Mouse (Mus musculus): Measurements from ENCODE around the gene Hist1h3d.
A peak's percentile ranks its signal among the peaks of the same experiment; 100 is the strongest.
"Not testable (repeated sequence)": the region's sequence is repeated elsewhere in the genome, so short reads cannot be mapped to it uniquely, and the experiment has no call there.

The Hist1h3d gene

DNA sequence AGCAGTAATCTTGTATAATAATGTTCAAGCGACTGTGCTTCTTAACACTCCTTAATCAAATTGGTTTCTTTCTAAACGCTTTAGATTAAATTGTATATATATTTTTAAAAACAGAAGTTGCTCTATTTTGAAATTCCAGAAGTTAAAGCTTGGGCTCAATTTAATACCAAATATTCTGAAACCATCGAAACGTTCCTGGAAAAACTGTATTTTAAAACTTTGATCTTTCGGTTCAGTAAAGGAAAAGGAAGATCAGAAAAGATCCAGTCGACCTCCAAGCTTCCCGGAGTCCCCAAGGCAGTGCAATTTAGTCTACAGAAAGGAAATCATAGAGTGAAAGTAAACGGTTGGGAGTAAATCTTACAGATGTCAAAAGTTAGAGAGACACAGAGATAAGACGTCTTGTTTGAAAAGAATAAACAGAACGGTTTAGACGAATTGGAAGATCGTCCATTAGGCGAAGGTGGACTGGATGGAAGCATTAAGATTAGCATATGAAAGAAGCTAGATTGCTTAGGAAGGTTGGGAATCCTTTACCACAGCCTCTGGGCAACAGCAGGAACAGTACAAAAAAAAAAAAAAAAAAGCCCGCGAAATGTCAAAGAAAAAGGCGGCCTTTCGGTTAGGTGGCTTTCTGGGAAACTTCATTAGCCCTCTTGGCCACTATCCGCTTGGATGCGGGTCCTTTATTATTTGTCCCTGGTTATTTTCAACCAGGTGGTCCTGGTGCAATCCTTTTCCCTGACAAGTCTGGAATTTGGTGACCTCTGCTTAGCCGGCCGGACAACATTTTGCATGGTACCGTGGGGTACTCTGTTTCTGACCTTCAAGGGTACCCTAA lies 10.8 kb downstream of the Hist1h3d start:
- DNase-seq, result peak; percentile 20

DNA sequence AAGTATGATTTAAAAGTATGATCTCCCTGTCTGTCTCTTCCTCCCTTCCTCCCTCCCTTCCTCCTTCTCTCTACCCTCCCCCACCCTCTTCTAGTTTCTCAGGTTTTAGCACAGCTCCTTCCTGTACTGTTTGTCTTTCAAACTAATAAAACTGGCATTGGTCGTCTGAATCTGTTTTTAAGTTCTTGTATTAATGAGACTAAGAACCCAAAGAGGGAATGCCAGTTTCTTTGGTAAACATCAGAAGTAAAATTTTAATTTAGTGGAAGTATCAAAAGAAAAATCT lies 11.3 kb downstream of the Hist1h3d start:
- no peak for DNase-seq

DNA sequence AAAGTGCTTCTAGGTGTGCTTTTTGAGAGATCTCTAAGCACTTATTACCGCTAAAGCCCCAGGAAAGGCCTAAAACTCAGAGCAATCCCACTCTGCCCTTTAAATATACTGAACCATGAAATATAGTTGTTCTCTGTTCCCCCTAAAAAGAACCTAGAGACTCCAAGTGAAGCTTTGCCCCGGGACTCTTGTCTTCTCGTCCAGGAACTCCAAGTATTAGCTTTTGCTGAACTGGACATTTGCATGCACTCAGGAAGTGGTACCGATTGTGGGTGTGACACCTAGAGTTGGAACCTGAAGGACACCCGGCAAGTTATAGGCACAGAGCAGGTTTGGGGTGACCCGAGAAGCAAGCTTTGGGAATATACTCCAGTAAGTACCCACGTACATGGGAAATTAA lies 15.6 kb downstream of the Hist1h3d start:
- DNase-seq, result no peak

DNA sequence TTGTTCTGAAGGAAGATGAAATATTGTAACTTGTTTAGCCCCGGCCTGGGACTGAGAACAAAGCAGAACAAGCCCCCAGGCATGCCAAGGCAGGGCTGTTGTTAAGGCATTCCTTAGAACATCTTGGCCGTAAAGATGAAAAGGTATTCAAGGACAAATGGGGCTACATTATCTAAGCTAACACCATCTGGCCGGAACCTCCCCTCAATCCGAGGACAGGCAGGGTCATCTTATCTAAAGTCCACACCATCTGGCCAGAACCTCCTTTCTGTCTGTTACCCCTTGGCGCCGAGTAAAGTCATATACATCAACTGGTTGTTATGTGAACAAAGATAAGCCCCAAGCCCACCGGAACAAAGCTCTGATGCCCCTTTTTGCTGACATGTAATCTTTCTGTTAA lies 16.3 kb downstream of the Hist1h3d start:
- DNase-seq, result not testable (repeated sequence)

DNA sequence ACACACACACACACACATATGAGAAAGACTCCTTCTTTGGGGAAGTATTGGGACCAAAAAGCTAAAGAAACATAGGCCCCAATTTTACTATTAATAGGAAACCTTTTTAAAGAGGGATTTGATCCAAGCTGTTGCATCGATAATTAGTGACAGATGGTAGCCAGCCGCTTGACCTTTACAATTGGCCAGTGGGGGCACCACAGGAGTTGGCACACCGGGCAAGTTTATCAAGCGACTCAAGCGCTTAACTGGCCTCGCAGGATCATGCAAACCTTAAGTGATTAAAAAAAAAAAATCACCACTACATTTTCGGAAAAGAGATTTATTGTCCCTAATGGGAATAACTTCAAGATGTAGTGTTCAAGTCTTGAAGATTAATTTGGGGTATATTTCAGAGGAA lies 17.1 kb downstream of the Hist1h3d start:
- no peak for DNase-seq

DNA sequence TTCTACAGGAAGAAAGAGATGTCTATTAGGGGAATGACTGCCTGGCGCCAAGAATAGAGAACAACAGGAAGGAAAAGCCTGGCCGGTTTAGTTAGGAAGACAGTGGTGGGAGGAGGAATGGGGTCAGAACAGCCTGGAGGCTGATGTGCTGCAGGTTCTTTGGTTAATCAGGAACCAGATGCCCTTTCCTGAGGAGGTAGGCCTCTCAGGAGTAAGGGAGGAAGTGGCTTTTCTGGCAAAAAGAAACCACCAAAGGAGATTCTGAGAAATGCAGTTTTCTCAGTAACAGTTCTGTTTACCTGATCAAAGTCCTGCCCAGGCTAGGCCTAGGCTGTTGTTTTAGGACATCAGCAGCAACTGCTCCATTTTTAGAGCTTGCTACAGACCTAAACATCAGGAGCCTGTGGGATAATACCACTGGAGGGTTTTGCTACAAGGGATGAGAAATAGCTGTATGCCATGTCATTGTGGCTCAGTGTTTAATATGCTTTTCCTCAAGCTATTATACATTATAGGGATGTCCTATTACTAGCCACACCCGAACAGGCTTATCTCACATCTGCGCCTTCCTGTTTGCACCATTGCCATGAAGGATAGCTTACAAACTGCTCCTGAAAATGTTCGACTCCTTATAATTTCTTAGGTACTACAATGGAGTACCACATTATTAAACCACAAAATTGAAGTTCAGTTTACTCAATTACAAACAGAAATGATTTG lies 17.6 kb downstream of the Hist1h3d start:
- peak; percentile 20 for DNase-seq

DNA sequence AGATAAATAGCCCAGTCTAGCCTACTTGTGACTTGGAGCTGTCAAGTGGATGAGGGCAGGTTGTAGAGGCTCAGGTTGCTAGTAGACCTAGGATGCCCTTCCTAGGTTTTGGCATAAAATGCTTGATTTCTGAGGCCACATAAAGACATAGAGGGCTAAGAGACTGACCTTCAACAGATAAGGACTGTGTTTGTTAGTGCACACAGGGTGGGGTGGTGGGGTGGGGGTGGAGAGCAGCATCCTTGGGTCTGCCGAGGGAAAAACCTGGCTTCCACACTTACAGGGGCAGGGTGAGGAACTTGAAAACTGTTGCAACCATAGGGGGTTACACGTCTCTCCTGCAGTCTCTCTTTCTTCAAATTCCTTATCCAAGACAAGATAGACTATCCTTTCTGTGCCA lies 19.6 kb downstream of the Hist1h3d start:
- no peak for DNase-seq

DNA sequence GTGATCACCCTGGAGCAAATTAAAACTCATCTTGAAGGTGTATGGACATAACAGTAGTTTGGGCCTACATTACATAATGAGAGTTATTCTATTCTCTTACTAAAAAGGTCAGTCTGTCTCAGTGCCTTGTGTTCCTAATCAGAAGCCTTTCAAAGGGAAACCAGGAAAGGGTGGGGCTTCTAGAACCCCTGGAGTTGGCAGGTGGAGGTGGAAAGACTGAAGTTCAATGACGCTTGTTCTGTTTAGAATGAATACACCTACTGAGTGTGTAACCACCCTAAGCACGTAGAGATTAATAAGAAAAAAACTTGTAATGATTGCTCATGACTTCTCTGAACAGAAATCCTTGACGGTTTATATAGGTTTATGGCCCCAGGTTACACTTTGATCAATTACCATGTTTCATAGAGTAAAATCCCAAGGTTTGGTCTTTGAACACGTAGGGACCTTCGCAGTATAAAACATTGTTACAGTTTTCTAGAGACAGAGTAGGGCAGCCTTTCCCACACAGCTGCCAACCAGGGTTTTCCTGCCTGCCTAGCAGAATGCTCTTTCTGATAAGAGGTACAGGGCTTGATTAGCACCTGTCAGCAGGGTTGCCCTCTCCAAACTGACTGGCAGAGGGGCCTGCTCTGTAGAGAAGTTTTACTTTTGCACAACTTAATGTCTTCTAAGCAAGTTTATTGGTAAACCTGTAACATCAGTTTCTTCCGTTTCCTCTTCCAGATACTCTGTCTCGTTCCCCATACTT lies 20.2 kb downstream of the Hist1h3d start:
- DNase-seq, result no peak

DNA sequence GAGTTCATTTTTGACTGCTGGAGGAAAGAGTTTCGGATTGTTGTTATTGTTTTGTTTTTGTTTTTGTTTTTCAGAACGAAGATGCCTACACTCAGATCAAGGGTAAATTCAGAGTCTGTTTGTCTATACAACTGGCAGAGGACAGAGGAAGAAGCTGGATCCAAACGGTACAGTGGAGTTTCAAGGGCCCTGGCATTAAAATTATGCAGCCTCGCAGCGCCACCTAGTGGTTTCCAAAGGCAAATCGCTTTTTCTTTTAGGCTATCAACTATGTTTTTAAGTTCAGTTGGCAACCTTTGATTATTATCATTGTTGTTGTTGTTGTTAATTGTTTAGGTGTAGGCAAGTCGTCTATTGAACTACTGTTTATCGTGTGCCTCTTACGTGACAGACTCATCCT lies 22.4 kb downstream of the Hist1h3d start:
- DNase-seq, result peak; percentile 85

DNA sequence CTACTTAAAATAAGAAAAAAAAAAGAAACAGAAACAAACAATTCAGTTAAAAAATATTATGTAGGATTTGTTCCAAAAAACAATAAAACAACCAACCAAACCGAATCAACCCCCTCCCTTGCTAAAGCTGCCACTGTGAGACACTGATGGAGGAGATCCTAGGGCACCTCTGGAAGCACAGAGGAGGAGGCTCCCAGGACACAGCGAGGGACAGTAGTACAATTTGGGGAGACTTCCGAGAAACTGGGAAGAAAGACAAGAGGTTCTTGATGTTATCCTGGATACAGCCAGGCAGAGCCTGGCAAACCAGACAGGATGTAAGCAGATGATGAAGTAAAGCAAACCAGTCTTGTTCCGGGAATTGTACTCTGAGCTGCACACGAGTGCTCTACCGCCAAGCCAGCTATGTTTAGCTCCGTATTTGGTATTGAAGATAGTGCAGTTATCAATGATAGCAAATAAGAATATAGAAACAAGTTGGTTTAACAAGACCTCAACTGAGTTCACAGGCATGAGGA lies 27.7 kb downstream of the Hist1h3d start:
- no peak for DNase-seq

DNA sequence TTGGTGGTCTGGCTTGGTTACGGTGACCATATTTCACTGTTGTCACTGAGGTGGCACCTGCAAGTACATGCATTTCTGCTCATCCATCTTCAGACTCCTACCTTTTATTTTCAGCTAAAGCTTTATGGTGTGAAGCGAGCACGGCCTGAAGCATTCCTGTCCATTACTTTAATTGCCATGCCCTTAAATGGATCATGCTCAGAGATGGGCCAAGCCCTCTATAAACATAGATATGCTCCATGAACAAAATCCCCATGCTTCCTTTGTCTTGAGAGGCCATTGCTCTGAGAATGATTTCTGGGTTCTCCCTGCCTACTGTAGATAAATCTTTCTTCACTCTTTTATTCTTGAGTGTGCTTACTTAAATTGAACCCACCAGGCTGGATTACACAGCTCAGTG lies 28.9 kb downstream of the Hist1h3d start:
- no peak for DNase-seq

DNA sequence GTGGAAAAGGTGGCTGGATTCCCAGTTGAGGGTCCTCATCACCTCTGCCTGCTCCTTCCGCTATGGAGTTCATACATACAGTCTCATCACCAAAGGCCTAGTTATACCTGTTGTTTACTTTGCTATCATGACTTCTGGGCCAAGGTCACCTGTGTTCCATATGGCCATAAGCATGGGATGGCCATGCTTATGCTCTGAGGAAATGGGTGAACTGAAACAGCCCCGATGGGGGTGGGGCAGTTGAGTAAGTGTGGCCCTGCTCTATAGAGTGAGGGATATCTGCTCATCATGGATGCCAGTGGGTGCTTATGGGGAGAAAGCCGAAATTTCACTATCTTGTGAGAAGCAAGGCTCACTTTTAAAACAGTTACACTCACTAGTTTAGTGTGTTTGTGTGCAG lies 29.5 kb downstream of the Hist1h3d start:
- no peak for DNase-seq

DNA sequence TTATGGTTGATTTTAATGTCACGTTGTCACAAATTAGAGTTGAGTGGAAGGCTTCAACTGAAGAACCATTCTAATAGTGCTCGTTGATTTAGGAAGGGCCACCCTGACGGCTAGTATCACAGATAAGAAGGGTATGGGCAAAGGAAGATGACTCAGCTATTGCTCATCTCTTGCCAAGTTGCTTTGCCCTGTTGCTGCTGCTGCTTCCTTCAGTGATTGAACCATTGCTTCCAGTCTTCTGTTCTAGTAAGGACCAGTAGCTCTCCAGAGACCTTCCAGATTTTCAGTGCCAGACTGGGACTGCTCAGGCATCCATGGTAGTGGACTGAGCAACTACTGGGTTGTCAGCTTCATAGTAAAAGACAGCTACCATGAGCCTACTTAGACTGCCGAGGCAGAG lies 33.6 kb downstream of the Hist1h3d start:
- DNase-seq, result no peak

DNA sequence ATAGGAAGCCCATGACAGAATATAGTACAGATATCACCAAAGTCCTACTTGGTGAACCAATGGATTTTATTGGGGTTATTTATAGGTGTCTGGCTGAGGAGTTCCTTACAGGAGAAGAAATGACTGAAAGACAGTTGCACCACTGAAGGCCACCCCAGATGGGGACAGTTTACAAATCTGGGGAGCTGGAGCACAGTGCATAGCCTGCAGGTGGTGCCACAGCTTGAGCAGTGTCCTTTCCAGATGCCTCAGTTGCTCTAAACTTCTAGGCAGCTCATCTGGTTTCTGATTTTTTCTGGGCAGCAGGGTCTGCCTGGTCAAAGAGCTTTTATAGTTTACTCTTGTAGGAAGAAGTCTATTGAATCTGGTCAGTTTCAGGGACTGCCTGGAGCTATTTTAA lies 34.3 kb downstream of the Hist1h3d start:
- no peak for DNase-seq

DNA sequence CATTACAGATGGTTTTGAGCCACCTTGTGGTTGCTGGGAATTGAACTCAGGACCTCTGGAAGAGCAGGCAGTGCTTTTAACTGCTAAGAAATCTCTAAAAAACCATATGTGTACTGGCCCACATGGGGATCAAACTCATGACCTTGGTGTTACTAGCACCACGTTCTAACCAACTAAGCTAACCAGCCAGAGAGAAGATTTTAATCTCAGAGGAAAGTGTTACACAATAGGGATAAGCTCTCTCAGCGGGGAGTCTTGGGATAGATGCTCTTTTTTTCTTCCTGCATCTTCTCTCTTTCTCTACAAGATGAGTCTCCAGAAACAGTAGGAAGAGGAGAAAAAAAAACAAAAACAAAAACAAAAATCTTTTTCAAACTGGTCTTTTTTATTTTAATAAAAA lies 34.8 kb downstream of the Hist1h3d start:
- DNase-seq, result no peak

DNA sequence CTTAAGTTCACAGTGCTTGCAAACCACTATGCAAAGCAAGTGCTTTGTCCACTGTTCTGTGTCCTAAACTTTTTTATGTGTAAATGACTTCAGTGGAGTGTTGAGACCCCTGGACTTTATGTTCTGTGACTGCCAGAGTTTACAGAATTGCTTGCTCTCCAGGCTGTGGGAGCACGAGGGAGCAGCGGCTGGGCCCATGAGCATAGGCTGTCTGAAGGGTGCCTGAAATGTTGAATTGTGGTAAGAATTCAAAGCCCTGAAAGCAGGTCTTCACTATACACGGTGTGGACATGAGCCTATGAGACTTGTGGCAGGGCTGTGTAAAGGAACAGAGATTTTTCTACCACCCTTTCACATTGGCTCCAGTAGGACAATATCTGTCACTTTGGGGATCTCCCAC lies 36.1 kb downstream of the Hist1h3d start:
- DNase-seq, result no peak

DNA sequence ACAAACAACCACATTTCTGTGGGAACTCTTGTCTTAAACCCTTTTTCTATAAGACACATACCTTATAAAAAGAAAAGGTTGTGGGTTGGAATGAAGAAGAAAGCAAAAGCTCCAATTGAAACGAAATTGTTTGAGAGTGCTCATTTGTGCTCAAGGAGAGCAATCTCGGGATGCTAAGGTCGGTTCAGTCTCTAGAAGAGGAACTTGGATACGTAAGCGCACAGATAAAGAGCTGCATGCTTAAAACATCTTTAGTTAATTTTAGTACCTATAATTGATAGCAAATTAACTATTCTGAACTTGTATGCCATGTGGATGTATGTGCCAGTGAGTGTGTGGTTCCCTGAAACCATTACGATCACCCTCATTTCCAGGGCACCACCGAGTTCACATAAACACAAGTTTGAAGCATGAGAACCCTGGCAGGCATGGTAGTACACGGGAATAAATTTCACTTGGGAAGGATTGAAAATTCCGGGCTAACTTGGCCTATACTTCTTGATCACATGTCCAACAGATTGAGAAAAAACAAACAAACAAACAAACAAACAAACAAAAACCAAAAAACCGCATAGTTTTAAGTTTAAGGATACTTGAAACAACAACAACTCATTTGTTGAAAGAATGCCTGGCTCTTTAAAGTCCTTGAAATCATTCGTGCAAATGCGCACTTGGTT lies 44.6 kb downstream of the Hist1h3d start:
- no peak for DNase-seq

DNA sequence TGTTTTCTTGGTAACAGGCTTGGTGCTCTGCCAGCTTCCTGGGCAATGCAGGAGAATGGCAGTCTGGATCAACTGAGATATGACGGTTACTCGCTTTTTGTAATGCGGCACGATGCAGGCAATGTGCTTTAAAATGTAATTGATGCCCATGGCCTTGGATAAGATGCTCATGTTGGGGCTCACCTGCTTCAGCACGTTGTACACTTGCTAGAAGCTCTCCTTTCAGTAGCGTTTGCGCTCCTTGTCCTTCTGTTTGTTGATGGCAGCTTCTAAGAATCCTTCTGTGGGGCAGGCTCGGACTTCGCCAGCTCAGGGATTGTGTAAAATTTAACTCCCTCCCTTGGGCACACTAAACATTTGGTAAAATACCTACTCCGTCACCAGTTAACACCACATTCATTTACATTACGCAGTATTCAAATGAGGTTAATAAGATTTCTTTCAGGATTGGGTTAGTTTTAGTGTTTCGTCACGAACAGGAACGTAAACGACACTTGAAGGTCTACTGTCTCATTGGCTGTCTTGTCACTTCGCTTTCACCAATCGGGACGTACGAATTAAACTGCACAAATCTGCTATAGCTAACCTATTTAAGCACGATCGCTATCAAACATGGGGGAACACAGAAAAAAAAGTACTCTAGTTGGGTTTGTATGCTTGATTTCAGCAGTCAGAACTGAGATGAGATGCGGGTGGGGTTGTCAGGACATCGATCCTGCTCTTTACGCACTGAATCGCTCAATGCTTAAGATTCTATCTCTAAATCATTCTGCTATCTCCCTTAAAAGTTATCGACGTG lies 45.4 kb downstream of the Hist1h3d start, which contains the start of gene Hist1h2be:
TSS of gene Hist1h2be (minus strand) at position 392 of the 799 bp plus-strand sequence.
- peak; percentile 65 for DNase-seq

DNA sequence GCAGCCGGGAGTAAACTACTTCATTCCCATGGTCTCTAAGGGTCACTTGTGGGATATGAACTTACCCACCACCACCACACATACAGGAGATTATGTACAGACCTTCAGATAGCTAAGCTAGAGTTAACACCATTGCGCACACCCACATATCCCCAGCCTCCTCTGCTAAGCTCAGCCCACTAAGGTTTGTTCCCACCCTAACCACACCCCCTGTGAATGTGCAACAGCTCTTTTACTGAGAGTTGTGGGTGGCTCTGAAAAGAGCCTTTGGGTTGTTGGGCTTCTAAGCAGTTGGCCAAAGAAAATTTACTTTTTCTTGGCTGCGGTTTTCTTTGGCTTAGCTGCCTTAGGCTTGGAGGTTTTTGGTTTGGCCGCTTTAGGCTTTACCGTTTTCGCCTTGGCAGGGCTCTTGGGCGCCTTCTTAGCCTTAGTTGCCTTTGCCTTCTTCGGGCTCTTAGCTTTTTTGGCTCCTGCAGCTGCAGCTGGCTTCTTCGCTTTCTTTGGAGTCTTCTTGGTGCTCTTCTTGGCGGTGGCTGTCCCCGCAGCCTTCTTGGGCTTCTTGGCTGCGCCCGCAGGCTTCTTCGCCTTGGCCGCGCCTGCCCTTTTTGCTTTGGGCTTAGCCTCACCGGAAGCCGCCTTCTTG lies 46.1 kb downstream of the Hist1h3d start:
- peak; percentile 77 for DNase-seq

DNA sequence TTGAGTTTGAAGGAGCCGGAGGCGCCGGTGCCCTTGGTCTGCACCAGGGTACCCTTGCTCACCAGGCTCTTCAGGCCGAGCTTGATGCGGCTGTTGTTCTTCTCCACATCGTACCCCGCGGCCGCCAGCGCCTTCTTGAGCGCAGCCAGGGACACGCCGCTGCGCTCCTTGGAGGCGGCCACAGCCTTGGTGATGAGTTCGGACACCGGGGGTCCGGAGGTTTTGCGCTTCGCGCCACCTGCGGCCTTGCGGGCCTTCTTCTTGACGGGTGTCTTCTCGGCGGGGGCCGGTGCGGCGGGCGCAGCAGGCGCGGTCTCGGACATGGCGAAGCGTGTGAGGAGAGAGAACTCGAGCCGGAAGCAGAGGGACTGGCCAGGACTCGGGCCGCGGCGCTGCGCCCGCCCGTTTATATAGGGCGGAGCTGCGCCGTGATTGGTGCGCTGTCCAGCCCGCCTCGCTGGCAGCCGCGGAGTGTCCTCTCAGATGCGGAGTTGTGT lies 46.7 kb downstream of the Hist1h3d start, which contains the start of gene Hist1h1e:
TSS of gene Hist1h1e (minus strand) at position 384 of the 497 bp plus-strand sequence.
- DNase-seq, result peak; percentile 91

DNA sequence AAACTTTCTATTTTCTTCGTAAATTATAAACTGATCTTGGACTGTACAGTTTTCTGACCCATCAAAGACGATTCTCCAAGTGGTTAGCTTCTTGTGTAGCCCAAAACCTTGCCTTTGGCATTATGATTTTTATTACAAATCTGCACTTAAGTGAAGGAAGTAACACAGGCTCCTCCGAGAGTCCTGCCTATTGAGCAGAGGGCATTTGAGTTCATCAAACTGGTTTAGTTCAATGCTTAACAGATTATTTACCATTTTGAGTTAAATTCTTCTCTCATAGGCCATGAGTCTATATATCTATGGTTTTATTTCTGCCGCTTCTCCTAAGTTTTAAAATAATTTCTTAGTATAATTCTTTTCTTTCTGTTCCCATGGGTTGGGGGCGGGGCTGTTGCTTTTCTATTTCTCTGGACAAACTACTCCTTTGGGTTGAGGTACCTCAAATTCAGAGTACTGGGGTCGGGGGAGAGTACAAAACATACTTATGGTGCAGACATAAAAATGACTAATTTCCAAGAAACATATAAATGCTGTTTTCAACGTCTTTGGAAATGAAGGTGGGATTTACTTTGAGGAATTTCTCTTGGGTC lies 47.4 kb downstream of the Hist1h3d start:
- peak; percentile 40 for DNase-seq

Data from thymus, postnatal 14 days (tissue).